Mouse (Mus musculus) MEL (cell line): ENCODE data around the gene Slc7a11. TPM values are rescaled to one million over a fixed set of nuclear protein-coding genes. Genes with fewer than 3 reads are reported as not detected.

Source experiments
- DNase-seq: peaks from one replicate; pipeline ENCODE4 v3.0.0; 2011; ENCODE audit warnings: low read depth, low spot score
- H3K27ac ChIP-seq: 2 replicates; pipeline ENCODE4 v1.5.1; 2012; ENCODE audit warnings: low read depth, mild to moderate bottlenecking, control low read depth, low read length, moderate library complexity; ENCODE audit not compliant: control insufficient read depth
- H3K27me3 ChIP-seq, 2 experiments: fragments of 150-350 bp in 1 of 2; sonication (generic) in 1 of 2; 2 replicates each; pipeline ENCODE4 v1.6.1; 2012; ENCODE audit warnings: low read length in 2 of 2, mild to moderate bottlenecking in 2 of 2, improper control_type of control experiment in 1 of 2, moderate library complexity in 1 of 2; ENCODE audit not compliant: insufficient read depth in 2 of 2, control insufficient read depth in 1 of 2
- H3K36me3 ChIP-seq, 2 experiments: 2 replicates each; pipeline ENCODE4 v1.6.1; 2012 to 2014; ENCODE audit warnings: low read length in 2 of 2, improper control_type of control experiment in 1 of 2, inconsistent platforms in 1 of 2, mild to moderate bottlenecking in 1 of 2; ENCODE audit not compliant: insufficient read depth in 2 of 2, control insufficient read depth in 1 of 2
- H3K4me1 ChIP-seq, 2 experiments: fragments of 150-350 bp in 1 of 2; sonication (generic) in 1 of 2; 2 replicates each; pipeline ENCODE4 v1.6.1; 2012; ENCODE audit warnings: low read length in 2 of 2, improper control_type of control experiment in 1 of 2, mild to moderate bottlenecking in 1 of 2; ENCODE audit not compliant: insufficient read depth in 2 of 2, control insufficient read depth in 1 of 2
- H3K4me3 ChIP-seq, 2 experiments: fragments of 150-350 bp in 1 of 2; sonication (generic) in 1 of 2; 2 replicates each; pipeline ENCODE4 v1.5.1; 2012; ENCODE audit warnings: low read depth in 2 of 2, low read length in 2 of 2, mild to moderate bottlenecking in 2 of 2, moderate library complexity in 2 of 2, control low read depth in 1 of 2, improper control_type of control experiment in 1 of 2; ENCODE audit not compliant: control insufficient read depth in 1 of 2, insufficient read depth in 1 of 2
- H3K79me2 ChIP-seq: 2 replicates; pipeline ENCODE4 v1.6.1; 2012; ENCODE audit warnings: mild to moderate bottlenecking, low read length, moderate library complexity; ENCODE audit not compliant: control insufficient read depth, poor library complexity, insufficient read depth
- H3K9ac ChIP-seq: 2 replicates; pipeline ENCODE4 v1.6.1; 2012; ENCODE audit warnings: low read depth, mild to moderate bottlenecking, control low read depth, low read length, moderate library complexity; ENCODE audit not compliant: control insufficient read depth, poor library complexity, severe bottlenecking
- H3K9me3 ChIP-seq: fragments of 150-350 bp; sonication (generic); replicated peaks from 2 replicates; pipeline ENCODE4 v1.6.1; 2012; ENCODE audit warnings: mild to moderate bottlenecking, low read length, improper control_type of control experiment, moderate library complexity; ENCODE audit not compliant: insufficient read depth
- BHLHE40 ChIP-seq: IDR thresholded peaks from 2 replicates; pipeline ENCODE4 v1.6.1; 2012; ENCODE audit warnings: low read depth, mild to moderate bottlenecking, inconsistent platforms, low read length, improper control_type of control experiment, borderline replicate concordance
- CHD1 ChIP-seq: IDR thresholded peaks from 2 replicates; pipeline ENCODE4 v1.6.1; 2012; ENCODE audit warnings: low read depth, mild to moderate bottlenecking, inconsistent platforms, low read length, improper control_type of control experiment
- E2F4 ChIP-seq: IDR thresholded peaks from 2 replicates; pipeline ENCODE4 v1.6.1; 2011; ENCODE audit warnings: low read depth, low read length, improper control_type of control experiment, borderline replicate concordance
- EP300 ChIP-seq, 2 experiments: IDR thresholded peaks; 2 replicates each; pipeline ENCODE4 v1.6.1; 2011; ENCODE audit warnings: improper control_type of control experiment in 2 of 2, low read length in 2 of 2, low read depth in 1 of 2, mild to moderate bottlenecking in 1 of 2
- ETS1 ChIP-seq: IDR thresholded peaks from 2 replicates; pipeline ENCODE4 v1.6.1; 2012; ENCODE audit warnings: low read depth, mild to moderate bottlenecking, inconsistent platforms, low read length, improper control_type of control experiment, moderate library complexity
- GABPA ChIP-seq: IDR thresholded peaks from 2 replicates; pipeline ENCODE4 v1.6.1; 2012; ENCODE audit warnings: low read depth, mild to moderate bottlenecking, inconsistent platforms, low read length, improper control_type of control experiment, moderate library complexity
- HCFC1 ChIP-seq: IDR thresholded peaks from 2 replicates; pipeline ENCODE4 v1.6.1; 2012; ENCODE audit warnings: low read depth, mild to moderate bottlenecking, inconsistent platforms, low read length, improper control_type of control experiment, moderate library complexity
- MAZ ChIP-seq: IDR thresholded peaks from 2 replicates; pipeline ENCODE4 v1.6.1; 2012; ENCODE audit warnings: low read depth, mild to moderate bottlenecking, inconsistent platforms, low read length, improper control_type of control experiment
- MEF2A ChIP-seq: IDR thresholded peaks from 2 replicates; pipeline ENCODE4 v1.6.1; 2014; ENCODE audit warnings: low read depth, mild to moderate bottlenecking, inconsistent platforms, low read length, improper control_type of control experiment; ENCODE audit not compliant: poor library complexity, insufficient replicate concordance, severe bottlenecking; ENCODE audit errors: extremely low read depth
- MYB ChIP-seq: IDR thresholded peaks from 2 replicates; pipeline ENCODE4 v1.6.1; 2011; ENCODE audit warnings: mild to moderate bottlenecking, low read depth, low read length, improper control_type of control experiment
- MYC ChIP-seq: IDR thresholded peaks from 2 replicates; pipeline ENCODE4 v1.6.1; 2011; ENCODE audit warnings: low read depth, mild to moderate bottlenecking, low read length, improper control_type of control experiment, moderate library complexity
- NELFE ChIP-seq: IDR thresholded peaks from 2 replicates; pipeline ENCODE4 v1.6.1; 2011; ENCODE audit warnings: low read depth, low read length, improper control_type of control experiment
- POLR2AphosphoS5 ChIP-seq: IDR thresholded peaks from 2 replicates; pipeline ENCODE4 v1.6.1; 2012; ENCODE audit warnings: low read depth, borderline replicate concordance, mild to moderate bottlenecking, inconsistent platforms, low read length, moderate library complexity, mixed read lengths
- RAD21 ChIP-seq: IDR thresholded peaks from 2 replicates; pipeline ENCODE4 v1.6.1; 2011; ENCODE audit warnings: mild to moderate bottlenecking, low read depth, low read length, improper control_type of control experiment
- RCOR1 ChIP-seq: IDR thresholded peaks from 2 replicates; pipeline ENCODE4 v1.6.1; 2012; ENCODE audit warnings: low read depth, mild to moderate bottlenecking, inconsistent platforms, low read length, improper control_type of control experiment
- TAL1 ChIP-seq: IDR thresholded peaks from 2 replicates; pipeline ENCODE4 v1.6.1; 2012; ENCODE audit warnings: mild to moderate bottlenecking, inconsistent platforms, low read length, moderate library complexity, mixed read lengths
- TBP ChIP-seq: IDR thresholded peaks from 2 replicates; pipeline ENCODE4 v1.8.0; 2011; ENCODE audit warnings: low read depth, low read length, improper control_type of control experiment
- TCF12 ChIP-seq: IDR thresholded peaks from 2 replicates; pipeline ENCODE4 v1.6.1; 2014; ENCODE audit warnings: low read depth, mild to moderate bottlenecking, inconsistent platforms, low read length, improper control_type of control experiment, moderate library complexity
- UBTF ChIP-seq: IDR thresholded peaks from 2 replicates; pipeline ENCODE4 v1.6.1; 2012; ENCODE audit warnings: low read depth, mild to moderate bottlenecking, inconsistent platforms, low read length, improper control_type of control experiment, moderate library complexity, borderline replicate concordance; ENCODE audit not compliant: insufficient read depth
- USF1 ChIP-seq: IDR thresholded peaks from 2 replicates; pipeline ENCODE4 v1.6.1; 2014; ENCODE audit warnings: low read depth, mild to moderate bottlenecking, inconsistent platforms, low read length, improper control_type of control experiment, moderate library complexity
- ZC3H11A ChIP-seq: IDR thresholded peaks from 2 replicates; pipeline ENCODE4 v1.6.1; 2012; ENCODE audit warnings: low read depth, mild to moderate bottlenecking, inconsistent platforms, low read length, improper control_type of control experiment
- ZKSCAN1 ChIP-seq: IDR thresholded peaks from 2 replicates; pipeline ENCODE4 v1.6.1; 2012; ENCODE audit warnings: low read depth, mild to moderate bottlenecking, inconsistent platforms, low read length, improper control_type of control experiment, moderate library complexity
- polyA plus RNA-seq, 2 experiments: library from polyadenylated mRNA; stranded (reverse) in 1 of 2; unstranded in 1 of 2; fragments of >175 nt in 1 of 2; fragments of >200 nt in 1 of 2; gene quantifications; 2 replicates each; pipeline versions ENCODE4 v1.2.1 to v1.2.4; 2012; ENCODE audit warnings: low replicate concordance in 2 of 2, low read depth in 1 of 2; ENCODE audit not compliant: insufficient read length in 2 of 2, insufficient read depth in 1 of 2, missing spikeins in 1 of 2
- total RNA-seq: library from RNA; depleted of rRNA; stranded (reverse); fragments of 300-350 nt; gene quantifications from 2 replicates; pipeline ENCODE4 v1.2.3, GENCODE M21; 2012

Slc7a11 gene
- total and polyA plus RNA-seq, 3 experiments: 0.69 to 3.3 TPM; not detected in 1

DNA sequence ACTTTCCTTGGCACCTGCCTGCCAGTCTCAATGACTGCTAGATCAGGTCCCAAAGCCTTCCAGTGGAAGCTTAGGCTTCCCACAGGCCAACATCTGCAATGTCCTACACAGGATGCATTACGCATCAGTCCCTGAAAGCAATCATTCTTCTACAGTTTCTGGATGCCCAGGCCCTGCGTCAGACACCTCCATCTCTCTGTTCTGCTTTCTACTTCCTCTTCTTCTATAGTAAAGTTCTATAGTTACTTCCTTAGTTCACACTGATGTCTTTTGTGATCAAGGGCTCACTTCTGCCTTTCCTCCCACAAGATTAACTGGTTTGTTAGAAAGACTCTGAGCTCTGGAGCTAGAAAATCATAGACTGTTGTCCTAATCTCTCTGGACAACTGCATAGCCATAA is 36.6 kb downstream of the Slc7a11 start:
- no peaks in the 10 kb centered on the region for H3K79me2 ChIP-seq
- no peak overlapping the region for H3K27ac ChIP-seq
- DNase-seq: peak; percentile 76

DNA sequence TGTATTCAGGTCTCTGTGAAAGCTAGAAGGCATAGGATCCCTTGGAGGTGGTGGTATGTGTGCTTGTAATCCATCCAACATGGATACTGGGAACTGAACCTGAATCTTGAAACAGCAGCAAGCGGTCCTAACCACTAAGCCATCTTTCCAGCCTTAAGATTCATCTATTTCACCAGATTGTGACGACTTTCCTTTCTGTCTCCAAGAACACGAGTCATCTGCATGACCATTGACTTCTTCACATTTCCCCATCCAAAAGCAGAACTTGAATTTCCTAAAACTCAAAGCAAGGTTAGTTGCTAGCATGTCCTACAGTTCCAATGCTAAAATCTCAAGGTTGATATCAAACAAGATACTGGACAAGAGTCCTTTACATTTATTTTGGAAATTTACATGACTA is 37.5 kb downstream of the Slc7a11 start:
- Histone ChIP-seq H3K9me3 (no peaks in the 10 kb centered on the region), H3K4me1 (no peaks in the 10 kb centered on the region), H3K79me2 (no peaks in the 10 kb centered on the region), H3K4me3 (no peak overlapping the region), H3K9ac (no peak overlapping the region), H3K27me3 (no peaks in the 10 kb centered on the region), H3K36me3 (no peaks in the 10 kb centered on the region; a peak in 1 of 4 replicates), H3K27ac (no peak overlapping the region)
- TF ChIP-seq USF1 (no peak), GABPA (no peak), TBP (no peak), POLR2AphosphoS5 (no peak), CHD1 (no peak)
- peak; percentile 20 for DNase-seq

More for the DNA sequence above, 36.6 kb downstream of the Slc7a11 start:
- Histone ChIP-seq H3K9ac (no peak overlapping the region), H3K36me3 (no peaks in the 10 kb centered on the region; a peak in 1 of 4 replicates), H3K4me3 (no peak overlapping the region), H3K4me1 (no peaks in the 10 kb centered on the region), H3K9me3 (no peaks in the 10 kb centered on the region), H3K27me3 (no peaks in the 10 kb centered on the region)
- TF ChIP-seq EP300 (IDR thresholded peaks at IDR 0.05; ENCODE audit: low read depth in 1 of 2, low read length in 2 of 2) (peak in 1 of 2 experiments; percentile 30; a peak in 2 of 4 replicates), RCOR1 (no peak)

DNA sequence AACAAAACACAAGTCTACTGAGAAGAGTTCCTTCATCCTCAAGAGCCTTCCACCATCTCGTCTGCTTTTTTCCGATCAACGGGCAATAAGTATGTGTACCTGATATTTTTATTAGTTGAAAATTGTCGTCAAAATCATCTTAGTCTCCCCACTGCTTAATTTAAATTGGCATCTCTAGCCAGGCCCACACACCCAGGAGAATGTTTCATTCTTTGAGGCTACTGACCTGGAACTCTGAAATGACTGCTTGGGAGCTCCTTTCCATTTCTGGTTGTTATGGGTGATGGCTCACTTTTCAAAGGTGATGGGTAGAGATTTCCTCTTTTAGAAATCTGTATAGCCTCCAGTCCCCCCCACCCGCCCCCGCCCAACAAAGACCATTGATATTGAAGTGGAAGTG is 54.6 kb downstream of the Slc7a11 start:
- Histone ChIP-seq H3K27ac (no peak overlapping the region), H3K79me2 (no peaks in the 10 kb centered on the region), H3K27me3 (no peaks in the 10 kb centered on the region), H3K36me3 (peaks cover 0 to 3% of the 10 kb centered on the region in 2 experiments; a peak in 2 of 4 replicates)
- no peak for DNase-seq
- TF ChIP-seq NELFE (no peak), ZC3H11A (no peak), UBTF (no peak), ETS1 (no peak), MAZ (no peak), MYC (no peak), TBP (no peak), RCOR1 (no peak), RAD21 (no peak), USF1 (no peak), BHLHE40 (no peak), E2F4 (no peak), MEF2A (no peak), TAL1 (no peak), ZKSCAN1 (no peak), TCF12 (no peak), HCFC1 (no peak), MYB (no peak)
- TF ChIP-seq, all 39 proteins: peak for 0
- H3K4me3 ChIP-seq: no peak overlapping the region
- H3K4me1 ChIP-seq: peaks cover 0 to 9% of the 10 kb centered on the region in 2 experiments; a peak in 1 of 4 replicates
- H3K9me3 ChIP-seq: no peaks in the 10 kb centered on the region
- no peak overlapping the region for H3K9ac ChIP-seq
